Mouse (Mus musculus) frontal cortex, postnatal 25 days (tissue): ENCODE results near the gene Cep85l.
A peak's percentile ranks its signal among the peaks of the same experiment; 100 is the strongest.

ENCODE experiments used
- DNase-seq, 2 experiments: peaks; one replicate each; pipeline ENCODE4 v3.0.0; 2022; ENCODE audit warnings: low spot score in 2 of 2

The Cep85l gene

DNA sequence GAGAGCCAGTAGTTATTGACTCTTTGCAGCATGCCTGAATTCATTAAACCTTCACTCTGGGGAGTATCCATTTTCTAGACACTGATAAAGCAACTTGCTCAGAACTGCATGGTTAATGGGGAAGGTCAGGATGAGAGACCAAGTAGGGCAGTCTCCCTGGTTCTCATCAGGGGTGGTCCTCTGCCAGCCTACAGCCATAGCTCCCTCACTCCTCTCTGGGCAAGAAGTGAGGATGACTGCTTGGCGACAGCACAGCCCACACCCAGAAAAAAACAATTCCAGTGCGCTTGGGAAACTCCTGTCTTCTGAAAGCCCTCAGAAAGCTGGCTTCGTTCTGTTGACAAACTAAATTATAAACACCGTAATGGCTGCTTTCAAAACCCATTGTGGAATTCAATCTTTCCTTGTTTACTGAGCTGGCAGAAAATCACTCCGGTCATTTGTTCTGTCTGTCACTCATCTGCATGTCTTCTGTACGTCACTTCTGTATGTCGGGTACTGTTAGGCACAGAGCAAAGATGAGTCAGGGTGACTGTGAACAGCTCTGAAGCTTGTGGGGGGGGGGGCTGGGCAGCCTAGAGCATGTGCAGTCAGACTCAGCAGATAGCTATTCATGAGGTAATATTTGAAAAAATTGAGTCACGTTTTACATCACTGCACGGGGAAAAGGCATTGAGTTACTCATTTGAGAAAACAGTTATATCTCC, 15.3 kb upstream of the Cep85l start:
- DNase-seq, result no peak

DNA sequence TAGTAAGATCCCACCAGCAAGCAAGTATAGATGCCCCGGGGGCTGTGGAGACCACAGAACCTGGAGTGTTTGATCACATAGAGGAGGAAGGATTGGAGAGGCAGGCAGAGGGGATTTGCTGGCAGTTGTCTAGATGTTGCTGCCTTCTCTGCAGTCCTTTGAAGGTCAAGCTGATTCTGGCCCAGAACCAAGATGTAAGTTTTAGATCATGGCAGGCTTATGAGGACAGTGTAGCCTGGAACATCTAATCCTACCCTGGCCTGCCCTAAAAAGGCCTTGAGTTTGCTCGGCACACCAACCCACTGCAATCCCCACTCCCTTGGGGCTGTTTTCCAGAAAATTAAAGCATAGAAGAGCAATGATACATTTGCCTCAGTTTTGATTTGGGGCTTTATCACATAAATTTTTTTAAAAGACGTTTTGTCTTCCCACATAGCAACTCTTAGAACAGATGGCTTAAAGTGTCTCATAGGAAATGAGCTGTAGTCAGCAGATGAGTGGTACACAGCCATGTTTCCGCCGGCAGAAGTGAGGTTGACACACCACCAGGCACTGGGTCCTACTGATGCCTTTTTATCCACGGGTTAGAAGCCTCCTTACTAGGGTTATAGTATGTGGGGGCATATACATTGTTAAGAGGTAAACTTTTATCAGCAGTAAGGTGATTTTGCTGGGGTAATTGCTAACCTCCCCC, 8.6 kb upstream of the Cep85l start:
- no peak for DNase-seq

DNA sequence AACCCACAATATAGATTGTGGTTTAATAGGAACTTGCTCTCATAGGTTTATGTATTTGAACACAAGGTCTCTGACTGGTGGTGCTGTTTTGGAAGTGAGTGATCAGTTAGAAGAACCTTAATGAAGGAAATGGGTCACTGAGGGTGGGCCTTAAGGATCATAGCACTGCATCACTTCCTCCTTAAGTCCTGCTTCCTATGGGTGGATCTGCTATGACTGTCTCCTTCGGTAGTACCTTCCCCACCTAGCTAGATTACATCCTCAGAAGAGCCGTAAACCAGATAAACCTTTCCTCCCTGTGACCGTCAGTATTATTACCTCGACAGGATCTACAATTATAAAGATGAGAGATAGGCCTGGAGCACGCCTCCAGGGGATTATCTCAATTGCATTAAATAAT, 5.7 kb upstream of the Cep85l start:
- no peak for DNase-seq

DNA sequence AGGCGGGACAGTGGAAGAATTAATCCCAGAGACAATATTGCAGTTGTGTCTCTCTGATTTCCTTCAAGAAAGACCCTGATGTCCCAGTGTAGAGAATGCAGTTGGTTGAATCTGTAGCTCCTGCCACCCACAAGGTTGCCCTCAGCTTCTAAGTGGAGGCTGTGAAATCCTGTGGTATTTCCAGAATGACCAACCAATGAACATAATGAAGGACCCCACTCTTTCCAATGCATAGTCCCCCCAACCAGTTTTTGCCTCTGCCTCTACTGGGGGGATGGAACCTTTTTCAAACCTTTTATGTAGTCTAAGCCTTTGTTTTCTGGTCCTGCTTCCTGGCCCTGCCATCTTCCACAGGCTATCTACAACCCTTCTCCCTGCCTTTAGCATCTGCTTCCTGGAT, 5.1 kb upstream of the Cep85l start:
- no peak for DNase-seq

DNA sequence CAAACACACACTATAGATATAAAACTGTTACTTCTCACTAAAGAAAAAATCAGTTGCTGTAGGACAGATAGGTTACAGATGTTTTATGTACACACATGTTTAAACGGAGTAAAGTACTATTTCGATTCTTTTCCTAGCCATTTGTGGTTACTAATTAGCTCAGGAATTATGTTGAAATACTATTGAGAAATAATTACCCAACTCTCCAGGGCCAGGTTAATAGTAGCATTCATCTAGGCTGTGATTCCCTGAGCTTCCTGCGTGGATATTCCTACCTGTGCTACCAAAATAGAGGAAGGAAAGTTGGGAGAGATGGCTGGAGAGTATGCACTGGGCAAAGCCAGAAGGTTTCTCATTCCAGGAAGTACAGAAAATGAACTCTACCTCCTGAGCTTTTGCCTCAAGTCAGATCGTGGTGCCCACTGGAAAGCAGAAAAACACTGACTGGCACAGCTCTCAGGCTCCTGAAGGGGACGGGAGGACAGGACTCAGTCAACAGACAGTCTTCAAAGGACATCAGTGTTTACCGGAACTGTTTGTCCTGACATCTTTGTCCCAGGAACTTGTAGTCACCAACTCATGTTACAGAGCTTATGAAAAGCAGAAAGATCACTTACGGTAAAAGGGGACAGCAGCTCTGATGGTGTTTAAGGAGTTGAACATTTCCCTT, 3.1 kb upstream of the Cep85l start:
- no peak for DNase-seq

DNA sequence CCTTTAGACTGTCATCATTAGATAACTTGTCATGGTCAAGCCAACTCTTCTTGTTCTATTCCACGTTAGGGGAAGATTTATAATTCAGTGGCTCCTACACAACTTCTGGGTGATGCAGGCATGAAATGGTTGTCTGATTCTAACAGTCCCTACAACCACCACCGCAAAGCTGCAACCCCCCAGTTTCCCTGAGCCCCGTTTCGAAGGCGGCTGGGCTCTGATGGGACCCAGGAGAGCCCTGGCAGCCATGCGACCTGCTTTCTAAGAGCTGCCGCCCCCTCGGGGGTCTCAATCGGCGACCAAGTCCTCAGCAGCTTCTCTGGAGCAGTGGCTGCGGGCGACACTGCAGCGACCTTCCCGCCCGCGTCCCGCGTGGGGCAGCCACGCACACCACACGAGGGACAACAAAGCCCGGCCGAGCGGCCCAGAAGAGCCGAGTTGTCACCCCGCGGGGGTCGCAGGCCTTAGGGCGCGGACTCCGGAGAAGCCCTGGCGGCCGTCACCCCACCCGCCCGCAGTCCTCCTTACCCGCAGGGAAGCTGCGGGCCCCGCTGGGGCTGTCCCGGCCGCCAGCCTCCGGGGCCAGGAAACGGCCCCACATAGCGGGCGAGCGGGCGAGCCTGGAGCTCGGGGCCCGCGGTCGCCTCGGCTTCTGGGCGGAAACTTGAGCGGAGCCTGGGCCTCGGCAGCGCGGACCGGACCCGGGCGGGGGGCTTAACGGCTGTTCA, 602 bp downstream of the Cep85l start:
- DNase-seq, result peak; percentile 21 to 29

DNA sequence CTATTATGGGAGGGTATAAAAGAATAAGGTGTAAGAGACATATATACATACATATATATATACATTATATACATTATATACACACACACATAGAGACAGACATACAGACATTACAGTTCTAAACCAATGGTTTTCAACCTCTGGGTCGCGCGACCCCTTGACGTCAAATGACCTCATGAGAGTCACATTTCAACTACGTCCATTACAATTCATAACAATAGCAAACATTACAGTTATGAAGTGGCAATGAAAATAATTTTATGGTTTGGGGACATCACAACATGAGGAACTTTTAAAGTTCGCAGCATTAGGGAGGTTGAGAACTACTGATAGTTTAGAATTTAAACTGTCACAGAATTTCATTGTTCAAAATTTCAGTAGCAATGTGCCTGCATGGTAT, 1.5 kb downstream of the Cep85l start:
- no peak for DNase-seq

DNA sequence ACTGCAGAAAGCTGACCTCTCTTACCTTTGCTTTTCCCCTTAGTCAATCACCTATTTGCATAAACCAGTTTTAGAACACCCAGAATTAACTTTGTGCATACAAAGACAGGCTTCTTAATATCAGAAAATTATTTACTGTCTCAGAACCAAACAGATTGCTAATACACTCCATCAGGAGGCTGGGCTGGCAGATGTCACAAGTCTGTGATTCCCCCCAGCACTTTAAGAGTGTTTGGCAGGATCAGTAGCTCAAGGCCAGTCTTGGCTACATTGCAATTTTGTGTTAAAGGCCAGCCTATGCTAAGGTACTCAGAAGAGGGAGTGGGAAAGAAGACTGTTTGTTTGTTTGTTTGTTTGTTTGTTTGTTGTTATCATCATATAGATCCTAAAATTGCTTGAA, 2.7 kb downstream of the Cep85l start:
- no peak for DNase-seq

DNA sequence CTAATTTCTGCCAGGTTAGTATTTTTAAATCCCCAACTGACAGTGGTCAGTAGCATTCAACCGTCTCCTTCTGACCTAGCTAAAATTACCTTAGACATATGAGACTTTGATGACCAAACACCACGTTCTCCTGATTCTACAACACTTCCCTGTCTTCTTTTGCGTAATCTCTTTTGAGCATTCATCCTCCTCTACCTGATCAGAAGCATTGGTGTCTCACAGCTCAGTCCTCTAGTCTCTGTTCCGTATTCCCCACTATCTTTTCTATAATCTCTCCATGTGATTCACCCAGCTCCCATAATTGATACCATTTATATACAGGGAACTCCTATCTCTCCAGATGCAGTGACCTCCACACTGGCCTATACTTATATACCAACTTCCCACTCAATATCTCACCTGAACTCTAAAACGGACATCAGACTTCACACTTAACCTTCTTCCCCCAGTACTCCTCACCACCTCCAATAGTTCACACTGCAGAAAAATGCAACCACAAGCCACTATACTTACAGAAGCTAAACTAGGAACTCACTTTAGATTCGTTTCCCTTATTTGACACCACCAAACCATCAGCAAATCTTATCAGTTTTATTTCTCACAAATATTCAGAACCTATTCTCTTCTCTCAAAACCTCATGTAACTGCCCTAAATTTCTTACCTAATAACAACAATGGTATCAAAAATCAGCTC, 5.7 kb downstream of the Cep85l start:
- no peak for DNase-seq

DNA sequence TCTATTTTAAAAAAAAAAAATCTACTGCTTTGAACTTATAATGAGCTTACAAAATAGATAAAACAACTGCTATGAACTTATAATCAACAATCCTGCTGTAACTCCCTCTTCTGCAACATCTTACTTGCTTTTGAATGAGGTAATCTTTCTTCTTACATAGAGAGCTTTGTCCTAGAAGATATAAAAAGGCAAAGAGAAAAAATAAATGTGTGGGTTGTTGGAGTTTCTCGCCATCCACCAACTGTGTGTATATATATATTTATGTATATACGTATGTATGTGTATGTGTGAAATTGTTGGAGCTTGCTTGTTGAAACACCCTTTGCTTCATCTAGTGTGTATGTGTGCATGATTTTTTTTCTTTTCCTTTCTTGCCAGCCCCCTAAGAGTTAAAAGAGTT, 12.5 kb downstream of the Cep85l start:
- DNase-seq, result no peak

DNA sequence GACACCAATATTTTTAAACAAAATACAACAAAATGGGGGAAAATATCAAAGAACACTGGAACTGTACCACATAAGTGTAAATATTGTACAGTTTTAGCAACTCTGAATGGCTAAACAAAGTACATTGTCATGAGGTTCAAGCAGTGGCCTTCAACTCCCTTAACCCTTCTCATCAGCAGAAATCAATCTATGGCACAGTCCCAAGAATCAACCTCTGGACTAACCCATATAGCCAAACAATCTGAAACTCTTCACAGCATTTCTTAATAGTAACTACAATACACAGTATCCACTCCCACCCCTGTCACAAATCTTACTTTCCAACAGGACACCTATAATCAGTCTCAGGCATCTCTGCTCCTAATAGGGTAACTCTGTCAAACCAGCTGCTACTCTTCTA, 15.4 kb downstream of the Cep85l start:
- DNase-seq, result no peak

DNA sequence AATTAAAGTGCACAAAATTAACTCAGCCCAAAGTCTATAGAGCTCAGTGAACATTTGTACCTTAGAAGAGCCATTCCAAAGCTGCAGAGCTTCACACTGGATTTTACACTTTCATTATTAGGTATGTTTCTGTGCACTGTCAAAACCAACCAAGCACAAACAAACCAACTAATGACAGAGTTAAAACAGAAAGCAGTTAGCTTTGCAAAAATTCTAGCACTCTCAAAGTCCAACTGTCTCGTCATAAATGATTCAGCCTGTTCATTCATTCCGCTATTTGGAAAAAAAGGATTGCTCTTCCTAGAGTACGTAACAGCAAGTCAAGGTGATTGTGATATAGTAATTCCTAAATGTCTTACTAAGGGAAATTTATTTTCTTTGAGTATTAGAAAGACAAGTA, 20.7 kb downstream of the Cep85l start:
- DNase-seq, result no peak

DNA sequence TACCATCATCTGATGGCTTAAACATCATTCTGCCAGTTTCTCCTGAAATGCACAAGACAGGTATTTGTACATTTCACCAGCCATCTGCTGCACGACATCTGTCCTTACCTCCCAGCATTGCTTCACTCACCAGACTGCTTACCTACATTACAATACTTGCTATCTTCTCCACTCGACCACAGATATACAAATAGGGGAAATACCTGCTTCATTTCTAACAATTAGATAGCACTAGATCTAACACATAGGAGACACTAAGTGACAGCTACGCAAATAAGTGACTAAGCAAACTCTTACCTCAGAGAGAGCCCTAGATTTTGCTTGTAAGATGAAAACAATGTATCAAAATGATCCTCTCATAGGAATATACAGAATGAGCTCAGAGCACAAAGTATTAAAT, 26.1 kb downstream of the Cep85l start:
- DNase-seq, result no peak

DNA sequence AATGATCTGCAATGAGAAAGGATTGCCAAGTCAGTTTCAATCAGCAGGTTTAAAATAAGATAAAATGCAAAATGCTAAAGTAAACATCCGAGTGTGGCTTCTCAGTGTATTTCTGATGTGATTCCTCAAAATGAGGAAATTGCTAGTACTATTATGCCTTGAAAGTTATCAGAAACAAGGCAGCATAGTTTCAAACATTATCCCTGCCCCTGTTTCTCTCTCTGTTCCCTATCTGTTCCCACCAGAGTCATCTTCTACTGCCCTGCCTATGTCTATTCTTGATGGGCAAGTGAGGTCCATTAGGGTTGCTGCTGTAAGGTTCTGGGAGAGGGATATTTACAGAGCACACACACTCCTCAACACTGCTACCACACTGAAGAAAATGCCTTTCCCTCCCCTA, 30.5 kb downstream of the Cep85l start:
- no peak for DNase-seq

DNA sequence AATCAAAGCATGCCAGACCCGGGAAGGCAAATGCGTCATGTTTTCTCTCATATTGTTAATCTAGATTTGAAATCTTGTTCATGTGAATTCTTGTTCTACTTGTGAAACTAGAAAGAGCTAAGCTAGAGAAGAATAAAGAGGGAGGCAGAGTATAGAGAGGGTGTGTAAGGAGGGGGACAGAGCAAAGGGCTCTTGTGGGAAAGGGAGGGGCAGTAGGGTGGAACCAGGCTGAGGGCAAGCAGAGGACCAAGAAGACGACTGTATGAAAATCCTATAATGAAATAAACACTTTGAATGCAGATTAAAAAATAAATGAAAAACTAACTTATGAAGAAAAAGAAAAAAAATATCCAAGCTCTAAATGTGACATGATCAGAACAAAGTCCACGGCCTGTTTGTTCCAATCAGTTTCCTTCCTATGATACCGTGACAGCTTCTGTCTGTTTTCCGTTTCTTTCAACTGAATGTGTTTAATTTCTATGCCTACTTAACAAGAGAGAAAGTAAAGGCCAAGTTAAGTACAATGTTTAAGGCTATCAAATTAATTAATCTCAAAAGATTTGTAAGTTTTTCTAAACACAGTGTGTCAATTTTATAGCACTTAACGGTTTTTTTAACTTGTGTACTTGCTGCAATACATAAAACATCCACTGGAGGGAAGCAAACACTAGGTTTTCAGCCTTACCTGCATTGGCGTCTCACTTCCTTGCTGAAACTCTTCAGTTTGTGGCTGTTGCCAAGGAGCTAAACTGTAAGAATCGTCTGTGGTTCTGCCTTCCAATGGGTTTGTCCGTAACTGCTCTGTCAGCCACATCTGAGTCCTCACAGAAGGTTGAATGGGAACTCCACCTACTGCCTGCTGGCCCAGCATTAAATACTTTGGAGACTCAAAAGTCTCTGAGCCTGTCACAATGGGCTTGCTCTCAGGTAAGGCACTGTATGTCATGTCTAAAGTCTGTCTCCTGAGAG, 31.7 kb downstream of the Cep85l start:
- DNase-seq, result peak in 1 of 2 experiments; percentile 47

DNA sequence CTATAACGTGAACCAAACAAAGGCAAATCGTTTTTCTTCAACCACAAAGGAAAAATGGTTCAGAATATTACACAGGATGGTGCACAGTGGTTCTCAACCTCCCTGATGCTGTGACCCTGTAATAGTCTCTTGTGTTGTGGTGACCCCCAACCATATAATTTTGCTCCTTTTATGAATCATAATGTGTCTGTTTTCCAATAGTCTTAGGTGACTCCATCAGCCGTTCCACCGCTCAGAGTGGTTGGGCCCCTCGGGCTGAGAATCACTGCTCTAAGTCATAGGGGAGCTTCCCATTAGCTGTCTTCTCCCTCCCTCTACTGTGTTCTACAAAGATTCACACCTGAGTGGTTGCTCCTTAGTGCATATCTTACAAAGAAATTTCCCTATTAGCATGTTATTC, 32.8 kb downstream of the Cep85l start:
- no peak for DNase-seq

DNA sequence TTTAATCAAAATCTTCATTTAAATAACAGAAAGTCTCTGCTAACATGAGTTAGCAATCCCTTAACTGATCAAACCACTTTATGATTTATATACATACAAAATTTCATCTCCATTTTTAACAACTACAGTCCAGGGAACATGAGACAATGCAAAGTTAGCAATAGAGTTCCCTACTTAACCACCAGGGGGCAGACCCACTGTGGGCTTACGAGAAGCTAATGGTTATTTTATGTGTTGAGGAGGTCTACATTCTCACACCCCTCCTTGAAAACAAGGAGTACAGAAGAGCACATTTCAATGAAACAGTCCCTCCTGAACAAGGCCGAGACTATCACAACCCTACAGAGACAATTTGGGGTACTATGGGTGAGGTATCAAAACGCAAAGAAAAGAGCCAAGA, 33.2 kb downstream of the Cep85l start:
- DNase-seq, result no peak

DNA sequence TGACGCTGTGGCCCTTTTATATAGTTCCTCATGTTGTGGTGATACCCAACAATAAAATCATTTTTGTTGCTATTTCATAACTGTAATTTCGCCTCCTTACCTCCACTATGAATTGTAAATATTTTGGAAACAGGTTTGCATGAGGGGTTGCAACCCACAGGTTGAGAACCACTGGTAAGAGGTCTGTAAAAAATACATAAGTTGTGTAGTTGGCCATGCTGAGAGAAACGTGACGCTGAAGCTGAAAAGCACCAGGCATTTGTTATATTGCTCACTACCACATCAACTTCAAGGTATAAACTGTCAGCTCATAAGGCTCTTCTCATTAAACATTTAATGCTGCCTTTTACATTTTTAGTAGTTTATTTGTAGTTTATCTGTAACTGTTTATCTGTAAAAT, 34.2 kb downstream of the Cep85l start:
- no peak for DNase-seq

DNA sequence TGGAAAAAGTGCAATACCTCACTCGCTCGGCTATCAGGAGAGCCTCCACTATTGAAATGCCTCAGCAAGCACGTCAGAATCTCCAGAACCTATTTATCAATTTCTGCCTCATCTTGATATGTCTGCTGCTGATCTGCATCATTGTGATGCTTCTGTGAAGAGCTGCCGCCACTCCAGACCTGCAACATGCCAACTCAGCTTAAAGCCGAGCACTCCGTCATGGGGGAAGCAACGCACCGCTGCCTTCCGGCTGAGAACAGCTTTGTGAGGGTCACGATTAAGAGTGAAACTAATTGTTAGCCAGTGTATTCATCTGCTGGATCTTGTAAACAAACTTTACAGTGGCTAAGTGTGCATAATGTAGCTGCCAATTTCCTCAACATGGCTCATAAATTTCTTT, 35.9 kb downstream of the Cep85l start:
- no peak for DNase-seq

DNA sequence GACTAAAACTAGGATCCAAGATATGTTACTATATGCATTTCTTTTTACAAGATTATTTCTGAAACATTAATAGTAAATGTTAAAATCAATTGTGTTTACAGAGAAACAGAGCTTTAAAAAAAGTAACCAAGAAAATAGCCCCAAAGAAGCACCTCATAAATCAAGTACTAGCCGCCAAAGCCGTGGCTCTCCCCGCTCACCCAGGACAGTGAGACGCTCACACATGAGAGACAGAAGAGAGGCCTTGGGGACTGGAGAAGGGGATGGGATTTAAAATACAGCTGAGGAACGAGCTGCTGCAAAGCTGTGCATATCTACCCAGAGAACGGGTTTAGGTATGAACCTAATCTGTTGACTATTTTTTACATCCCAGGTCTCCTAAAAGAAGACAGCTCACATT, 36.4 kb downstream of the Cep85l start:
- DNase-seq, result no peak
